Mouse (Mus musculus) heart, adult 2 months (tissue): ENCODE data around the gene Atf7ip. TPM values are rescaled to one million over a fixed set of nuclear protein-coding genes. Genes with fewer than 3 reads are reported as not detected.
"Not testable (repeated sequence)": the region's sequence is repeated elsewhere in the genome, so short reads cannot be mapped to it uniquely, and the experiment has no call there.

ENCODE experiments used
- DNase-seq, 2 experiments: peaks; one replicate each; pipeline ENCODE4 v3.0.0; 2021
- H3K27ac ChIP-seq: fragments of 200-600 bp; 2 replicates; pipeline ENCODE4 v1.8.1; 2022
- H3K27me3 ChIP-seq: fragments of 200-500 bp; 2 replicates; pipeline ENCODE4 v1.6.1; 2012; ENCODE audit warnings: mild to moderate bottlenecking, low read length, inconsistent platforms, mixed read lengths; ENCODE audit not compliant: control insufficient read depth, insufficient read depth
- H3K36me3 ChIP-seq: fragments of 200-500 bp; 2 replicates; pipeline ENCODE4 v1.6.1; 2012; ENCODE audit warnings: low read length, inconsistent platforms; ENCODE audit not compliant: control insufficient read depth, insufficient read depth
- H3K4me1 ChIP-seq: fragments of 200-500 bp; 2 replicates; pipeline ENCODE4 v1.6.1; 2011; ENCODE audit warnings: low read length; ENCODE audit not compliant: control insufficient read depth, insufficient read depth
- H3K4me3 ChIP-seq: fragments of 200-600 bp; 2 replicates; pipeline ENCODE4 v1.8.1; 2022
- H3K79me2 ChIP-seq: fragments of 200-500 bp; replicated peaks from 2 replicates; pipeline ENCODE4 v1.6.1; 2012; ENCODE audit warnings: mild to moderate bottlenecking, inconsistent platforms, low read length, moderate library complexity, mixed read lengths; ENCODE audit not compliant: control insufficient read depth, insufficient read depth
- H3K9ac ChIP-seq: fragments of 200-500 bp; 2 replicates; pipeline ENCODE4 v1.6.1; 2012; ENCODE audit warnings: low read depth, mild to moderate bottlenecking, control low read depth, inconsistent platforms, low read length, mixed read lengths
- CTCF ChIP-seq: fragments of 200-600 bp; IDR thresholded peaks from 2 replicates; pipeline ENCODE4 v1.8.1; 2022; ENCODE audit warnings: antibody characterized with exemption, mild to moderate bottlenecking, moderate library complexity
- EP300 ChIP-seq: fragments of 200-500 bp; IDR thresholded peaks from 2 replicates; pipeline ENCODE4 v1.6.1; 2011; ENCODE audit warnings: low read depth, low read length, control low read depth; ENCODE audit not compliant: insufficient read depth
- POLR2A ChIP-seq: fragments of 200-500 bp; IDR thresholded peaks from 2 replicates; pipeline ENCODE4 v1.6.1; 2011; ENCODE audit warnings: mild to moderate bottlenecking, low read depth, low read length, control low read depth; ENCODE audit not compliant: insufficient read depth
- WGBS: fragments of 180-500 bp; shearing (Covaris S2); methylation state at CpG from one replicate; pipeline ENCODE4 v1.1.7; 2018; 5-methylcytosine and 5-hydroxymethylcytosine counted together
- intact Hi-C: fragments of 180-260 bp; cut with DNase I; formaldehyde crosslinking; loops from one replicate; pipeline ENCODE4 v1.15.1; 2025
- long read RNA-seq: library from polyadenylated mRNA; stranded (forward); transcript quantifications from one replicate; pipeline ENCODE4 v2.0.0, GENCODE M21; 2021
- polyA plus RNA-seq: library from polyadenylated mRNA; depleted of rRNA; stranded (reverse); fragments of >200 nt; gene quantifications from 2 replicates; pipeline ENCODE4 v1.2.3, GENCODE M21; 2012; rRNA removed
- total RNA-seq, 2 experiments: library from RNA; stranded (reverse); gene quantifications; 2 replicates each; pipeline ENCODE4 v1.2.3; 2021

Gene Atf7ip
- 10 to 100 TPM; 73.1 to 88.0 TPM for total RNA-seq
- 21.4 and 31.7 TPM in 2 replicates for polyA plus RNA-seq
- long read RNA-seq, partial matches to known transcripts = 2 of 4 reads
- long read RNA-seq, other reads (novel, unspliced or antisense) = 2 of 4 reads

- intact Hi-C loops, H3K36me3 ChIP-seq, H3K4me3 ChIP-seq, H3K27me3 ChIP-seq, H3K4me1 ChIP-seq, H3K9ac ChIP-seq, H3K27ac ChIP-seq, DNase-seq, H3K79me2 ChIP-seq: not testable (repeated sequence)
- 83% methylated on average over 3 of the region's 3 CpGs for WGBS
Observed at GRCm38 (mm10) chr6:136505867-136506266, at the start of gene Atf7ip. Atf7ip (plus strand) TSS chr6:136506167.

DNA sequence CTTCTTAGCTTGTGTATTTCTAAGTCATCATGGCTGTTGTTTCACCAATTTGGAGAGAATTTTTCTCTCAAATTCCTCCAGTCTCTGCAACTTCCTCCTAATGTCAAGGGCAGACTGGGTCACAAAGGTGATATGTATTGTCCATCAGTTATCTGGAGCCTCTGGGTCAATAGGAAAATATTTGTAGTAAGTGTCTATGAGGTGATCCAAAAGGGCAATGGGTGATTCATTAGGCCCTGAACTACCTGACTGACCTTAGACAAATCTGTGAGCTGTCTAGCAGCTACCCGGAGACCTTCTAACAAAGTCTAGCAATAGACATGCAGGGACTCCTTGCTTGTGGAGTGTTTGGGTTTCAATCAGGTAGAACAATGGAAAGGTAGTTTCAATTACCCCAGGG, 49.7 kb upstream of the Atf7ip start:
- Histone ChIP-seq H3K36me3 (no peaks in the 10 kb centered on the region), H3K27ac (no peak overlapping the region), H3K27me3 (no peaks in the 10 kb centered on the region), H3K4me3 (no peak overlapping the region), H3K4me1 (no peaks in the 10 kb centered on the region), H3K79me2 (no peaks in the 10 kb centered on the region), H3K9ac (no peak overlapping the region)
- no peak for DNase-seq
- intact Hi-C loops = no loop called here
- WGBS = 86% methylated on average over 1 of the region's 1 CpGs
- TF ChIP-seq POLR2A = no peak
- TF ChIP-seq CTCF = no peak
- TF ChIP-seq EP300 = no peak

- Histone ChIP-seq H3K27me3 (no peaks in the 10 kb centered on the region), H3K36me3 (no peaks in the 10 kb centered on the region), H3K4me1 (peaks cover 1% of the 10 kb centered on the region), H3K4me3 (no peak overlapping the region), H3K9ac (no peak overlapping the region), H3K79me2 (no peaks in the 10 kb centered on the region), H3K27ac (no peak overlapping the region)
- WGBS = 82% methylated on average over 7 of the region's 7 CpGs
- intact Hi-C loops = no loop called here
- no peak for DNase-seq
- TF ChIP-seq CTCF = no peak
- TF ChIP-seq EP300 = no peak
- TF ChIP-seq POLR2A = no peak
Observed at GRCm38 (mm10) chr6:136459156-136459555, 46.8 kb upstream of the Atf7ip start.

- Histone ChIP-seq H3K4me1 (peaks cover 17% of the 10 kb centered on the region), H3K27me3 (no peaks in the 10 kb centered on the region), H3K4me3 (no peak overlapping the region), H3K27ac (peak overlapping the region; percentile 44), H3K79me2 (no peaks in the 10 kb centered on the region), H3K36me3 (peaks cover 4% of the 10 kb centered on the region; the same call in 1 of the 2 replicates), H3K9ac (no peak overlapping the region)
- WGBS = 70% methylated on average over 9 of the region's 9 CpGs
- TF ChIP-seq EP300 (no peak), POLR2A (no peak), CTCF (no peak)
- DNase-seq = no peak
- intact Hi-C loops = no loop called here
Observed at GRCm38 (mm10) chr6:136463491-136463890, 42.5 kb upstream of the Atf7ip start.

GRCm38 (mm10) chr6:136464121-136464621, 41.8 kb upstream of the Atf7ip start:
- peak overlapping the region; percentile 44 for H3K27ac ChIP-seq
- H3K36me3 ChIP-seq = peaks cover 4% of the 10 kb centered on the region; the same call in 1 of the 2 replicates
- no peaks in the 10 kb centered on the region for H3K27me3 ChIP-seq
- DNase-seq = peak; percentile 41 to 56
- peak; percentile 34; the same call in 1 of the 2 replicates for TF ChIP-seq EP300
- TF ChIP-seq CTCF = no peak
- no peak overlapping the region for H3K9ac ChIP-seq
- 32% methylated on average over 12 of the region's 12 CpGs for WGBS
- peaks cover 20% of the 10 kb centered on the region for H3K4me1 ChIP-seq
- no peaks in the 10 kb centered on the region for H3K79me2 ChIP-seq
- H3K4me3 ChIP-seq = no peak overlapping the region
- intact Hi-C loops = no loop called here

- WGBS = 84% methylated on average over 8 of the region's 8 CpGs
- no peak overlapping the region for H3K9ac ChIP-seq
- no peak for TF ChIP-seq POLR2A
- TF ChIP-seq CTCF = no peak
- TF ChIP-seq EP300 = no peak
- no peak for DNase-seq
- no peaks in the 10 kb centered on the region for H3K27me3 ChIP-seq
- H3K27ac ChIP-seq = peak overlapping the region; percentile 10
- H3K4me1 ChIP-seq = peaks cover 21% of the 10 kb centered on the region
- H3K4me3 ChIP-seq = no peak overlapping the region
- no peaks in the 10 kb centered on the region for H3K79me2 ChIP-seq
- H3K36me3 ChIP-seq = peaks cover 4% of the 10 kb centered on the region; the same call in 1 of the 2 replicates
- intact Hi-C loops = no loop called here
Observed at GRCm38 (mm10) chr6:136465021-136465420, 40.9 kb upstream of the Atf7ip start.
